Mouse (Mus musculus): ENCODE results near the gene Mphosph9. TPM values are rescaled to one million over a fixed set of nuclear protein-coding genes. Genes with fewer than 3 reads are reported as not detected.
"Not testable (repeated sequence)": the region's sequence is repeated elsewhere in the genome, so short reads cannot be mapped to it uniquely, and the experiment has no call there.

Gene Mphosph9
- polyA plus RNA-seq, 1 experiment, result 2.4 TPM

DNA sequence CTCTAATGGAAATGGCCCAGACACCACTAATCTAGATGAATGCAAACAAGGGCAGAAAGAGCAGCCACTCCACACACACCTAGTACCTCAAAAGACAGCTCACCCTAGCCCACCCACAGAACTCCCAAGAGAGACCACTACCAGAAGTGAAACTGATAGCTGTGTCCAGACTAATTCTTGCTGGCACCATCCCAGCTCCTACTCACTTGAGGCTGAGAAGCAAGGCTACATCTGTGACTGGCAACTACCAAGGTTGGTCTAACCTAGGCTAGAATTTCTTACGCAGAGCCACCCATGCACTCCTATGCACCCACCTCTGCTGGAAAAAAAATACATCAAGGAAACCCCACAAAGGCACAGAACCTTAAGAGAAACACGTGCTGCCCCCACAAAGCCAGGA lies 22.6 kb upstream of the Mphosph9 start:
- Histone ChIP-seq H3K79me2 (ENCODE audit: control insufficient read depth, insufficient read depth) (peaks cover 40% of the 10 kb centered on the region), H3K36me3 (ENCODE audit: control insufficient read depth, insufficient read depth) (peaks cover 16% of the 10 kb centered on the region), H3K4me2 (ENCODE audit: low read depth) (peak overlapping the region; percentile 99), H3K4me3 (peak overlapping the region; percentile 83), H3K27me3 (ENCODE audit: control insufficient read depth, insufficient read depth, insufficient read length) (no peaks in the 10 kb centered on the region), H3ac (ENCODE audit: control insufficient read depth, insufficient read length) (no peak overlapping the region)
- no peak for TF ChIP-seq E2F4 (IDR thresholded peaks at IDR 0.05; ENCODE audit: insufficient read depth)
- no peak for TF ChIP-seq MYOG (IDR thresholded peaks at IDR 0.05; ENCODE audit: control insufficient read depth in 1 of 3, insufficient read depth in 1 of 3, insufficient read length in 2 of 3, low read depth in 2 of 3)
- TF ChIP-seq REST (IDR thresholded peaks at IDR 0.05; ENCODE audit: insufficient read depth, insufficient read length), result no peak

DNA sequence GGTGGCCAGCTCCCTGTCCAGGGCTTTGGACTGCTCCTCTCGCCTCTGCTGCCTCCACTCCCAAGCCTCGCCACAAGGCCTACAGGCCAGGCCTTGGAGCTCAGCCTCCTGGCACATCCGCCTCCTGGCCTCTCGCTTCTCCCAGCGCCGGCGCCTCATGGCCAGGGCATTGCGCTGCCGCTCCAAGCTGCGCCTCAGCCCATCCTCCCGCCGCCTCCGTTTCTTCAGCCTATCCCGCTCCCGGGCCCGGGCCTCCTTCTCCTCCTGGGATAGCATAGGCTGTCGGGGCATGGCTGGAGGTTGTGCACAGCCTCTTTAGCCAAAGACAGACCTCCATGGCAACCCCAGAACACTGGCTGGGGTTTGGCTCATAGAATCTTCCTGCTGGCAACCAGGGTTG lies 21.4 kb upstream of the Mphosph9 start:
- TF ChIP-seq MYOD1 (IDR thresholded peaks at IDR 0.05; ENCODE audit: control insufficient read depth in 1 of 3, insufficient read length in 2 of 3, low read depth in 2 of 3) (no peak), TCF12 (IDR thresholded peaks at IDR 0.05; ENCODE audit: insufficient read depth, poor library complexity, severe bottlenecking) (no peak), MYOG (IDR thresholded peaks at IDR 0.05; ENCODE audit: control insufficient read depth in 1 of 3, insufficient read depth in 1 of 3, insufficient read length in 2 of 3, low read depth in 2 of 3) (no peak), SRF (IDR thresholded peaks at IDR 0.05; ENCODE audit: control insufficient read depth, insufficient read length, low read depth) (no peak), E2F4 (IDR thresholded peaks at IDR 0.05; ENCODE audit: insufficient read depth) (no peak), CEBPB (IDR thresholded peaks at IDR 0.05; ENCODE audit: insufficient read depth, poor library complexity, severe bottlenecking) (no peak), USF1 (IDR thresholded peaks at IDR 0.05; ENCODE audit: low read depth) (no peak)
- H3K79me2 ChIP-seq (ENCODE audit: control insufficient read depth, insufficient read depth), result peaks cover 36% of the 10 kb centered on the region
- no peaks in the 10 kb centered on the region for H3K27me3 ChIP-seq (ENCODE audit: control insufficient read depth, insufficient read depth, insufficient read length)
- no peak overlapping the region for H3K4me2 ChIP-seq (ENCODE audit: low read depth)
- H3K36me3 ChIP-seq (ENCODE audit: control insufficient read depth, insufficient read depth), result peaks cover 24% of the 10 kb centered on the region
- no peak overlapping the region for H3K4me3 ChIP-seq
- no peak overlapping the region for H3ac ChIP-seq (ENCODE audit: control insufficient read depth, insufficient read length)

DNA sequence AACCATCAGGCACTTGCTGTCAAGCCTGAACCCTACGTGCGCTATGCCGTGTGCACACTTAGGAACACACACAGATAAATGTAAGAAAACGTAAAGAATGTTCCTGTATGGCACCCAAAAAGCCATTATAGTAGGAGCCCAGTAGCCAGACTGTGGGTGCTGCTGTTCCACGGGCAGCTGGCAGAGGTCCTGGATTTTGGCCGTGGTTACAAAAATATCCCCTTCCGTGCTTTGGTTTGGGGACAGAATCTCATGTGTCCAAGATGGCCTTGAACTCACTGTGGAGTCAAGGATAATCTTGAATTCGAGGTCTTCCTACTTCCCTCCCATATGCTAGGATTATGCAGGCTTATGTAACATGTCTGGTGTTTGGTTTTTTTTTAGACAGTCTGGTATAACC lies 15.1 kb upstream of the Mphosph9 start:
- Histone ChIP-seq H3K4me2 (ENCODE audit: low read depth) (no peak overlapping the region), H3K27me3 (ENCODE audit: control insufficient read depth, insufficient read depth, insufficient read length) (no peaks in the 10 kb centered on the region), H3K79me2 (ENCODE audit: control insufficient read depth, insufficient read depth) (no peaks in the 10 kb centered on the region), H3K4me3 (no peak overlapping the region), H3ac (ENCODE audit: control insufficient read depth, insufficient read length) (no peak overlapping the region), H3K36me3 (ENCODE audit: control insufficient read depth, insufficient read depth) (peaks cover 14% of the 10 kb centered on the region)
- no peak for TF ChIP-seq SRF (IDR thresholded peaks at IDR 0.05; ENCODE audit: control insufficient read depth, insufficient read length, low read depth)
- TF ChIP-seq MYOG (IDR thresholded peaks at IDR 0.05; ENCODE audit: control insufficient read depth in 1 of 3, insufficient read depth in 1 of 3, insufficient read length in 2 of 3, low read depth in 2 of 3), result no peak
- no peak for TF ChIP-seq E2F4 (IDR thresholded peaks at IDR 0.05; ENCODE audit: insufficient read depth)
- no peak for TF ChIP-seq CEBPB (IDR thresholded peaks at IDR 0.05; ENCODE audit: insufficient read depth, poor library complexity, severe bottlenecking)
- no peak for TF ChIP-seq TCF12 (IDR thresholded peaks at IDR 0.05; ENCODE audit: insufficient read depth, poor library complexity, severe bottlenecking)
- no peak for TF ChIP-seq POLR2AphosphoS2 (IDR thresholded peaks at IDR 0.05; ENCODE audit: insufficient read length, low read depth)
- TF ChIP-seq POLR2A (IDR thresholded peaks at IDR 0.05; ENCODE audit: insufficient read length, low read depth), result no peak
- no peak for TF ChIP-seq USF1 (IDR thresholded peaks at IDR 0.05; ENCODE audit: low read depth)
- no peak for TF ChIP-seq MAX (IDR thresholded peaks at IDR 0.05; ENCODE audit: low read depth)

DNA sequence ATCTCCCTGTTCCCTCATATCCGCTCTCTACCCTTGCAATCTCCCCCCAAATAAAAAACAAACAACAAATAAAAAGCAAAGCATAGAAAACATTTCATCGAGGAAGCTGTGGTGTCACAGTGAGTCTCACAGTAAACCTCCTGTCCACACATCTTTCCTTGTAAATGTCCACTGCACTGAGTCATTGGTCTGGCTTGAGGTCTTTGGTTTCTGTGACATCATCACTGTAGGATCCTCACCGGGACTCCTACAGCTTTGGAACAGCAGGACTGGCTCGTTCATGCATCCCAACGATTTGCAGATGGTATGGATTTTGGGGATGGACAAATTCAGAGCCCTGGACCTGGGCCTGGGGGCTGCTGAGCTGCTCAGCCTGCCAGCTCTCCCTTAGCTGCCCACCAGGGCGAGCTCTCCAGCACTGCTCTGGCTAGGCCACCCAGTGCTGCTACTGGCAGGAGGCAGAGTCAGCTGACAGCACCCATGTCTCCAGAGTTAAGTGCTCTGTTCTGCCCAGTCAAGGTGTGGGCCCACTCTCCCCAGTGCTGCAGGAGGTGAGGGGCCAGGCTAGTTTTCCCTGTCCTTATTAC lies 14.1 kb upstream of the Mphosph9 start:
- not testable (repeated sequence) for H3K27me3 ChIP-seq (ENCODE audit: control insufficient read depth, insufficient read depth, insufficient read length); H3K79me2 ChIP-seq (ENCODE audit: control insufficient read depth, insufficient read depth); H3ac ChIP-seq (ENCODE audit: control insufficient read depth, insufficient read length); H3K4me3 ChIP-seq
- Histone ChIP-seq H3K4me2 (ENCODE audit: low read depth) (peak overlapping the region; percentile 31), H3K36me3 (ENCODE audit: control insufficient read depth, insufficient read depth) (peaks cover 13% of the 10 kb centered on the region)

DNA sequence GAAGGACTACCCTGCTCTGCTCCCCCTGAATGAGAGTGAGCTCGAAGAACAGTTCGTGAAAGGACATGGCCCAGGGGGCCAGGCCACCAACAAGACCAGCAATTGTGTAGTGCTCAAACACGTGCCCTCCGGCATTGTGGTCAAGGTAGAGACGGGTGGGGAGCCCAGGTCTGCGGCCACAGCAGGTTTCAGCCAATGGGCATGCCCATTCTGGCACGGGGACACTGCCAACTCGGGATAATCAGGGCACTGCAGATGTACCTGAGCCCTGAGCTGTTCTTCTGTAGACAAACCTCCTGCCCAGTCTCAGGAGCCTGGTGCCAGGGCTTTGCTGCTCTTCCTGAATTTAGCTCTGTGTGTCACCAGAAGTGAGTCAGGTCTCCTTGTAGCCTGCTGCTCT lies 11.0 kb upstream of the Mphosph9 start:
- Histone ChIP-seq H3ac (ENCODE audit: control insufficient read depth, insufficient read length) (no peak overlapping the region), H3K4me2 (ENCODE audit: low read depth) (no peak overlapping the region), H3K79me2 (ENCODE audit: control insufficient read depth, insufficient read depth) (no peaks in the 10 kb centered on the region), H3K36me3 (ENCODE audit: control insufficient read depth, insufficient read depth) (no peaks in the 10 kb centered on the region), H3K4me3 (no peak overlapping the region), H3K27me3 (ENCODE audit: control insufficient read depth, insufficient read depth, insufficient read length) (no peaks in the 10 kb centered on the region)
- TF ChIP-seq TCF3 (IDR thresholded peaks at IDR 0.05; ENCODE audit: insufficient read length, low read depth) (no peak), E2F4 (IDR thresholded peaks at IDR 0.05; ENCODE audit: insufficient read depth) (no peak), MYOD1 (IDR thresholded peaks at IDR 0.05; ENCODE audit: control insufficient read depth in 1 of 3, insufficient read length in 2 of 3, low read depth in 2 of 3) (no peak), SRF (IDR thresholded peaks at IDR 0.05; ENCODE audit: control insufficient read depth, insufficient read length, low read depth) (no peak), POLR2A (IDR thresholded peaks at IDR 0.05; ENCODE audit: insufficient read length, low read depth) (no peak)

DNA sequence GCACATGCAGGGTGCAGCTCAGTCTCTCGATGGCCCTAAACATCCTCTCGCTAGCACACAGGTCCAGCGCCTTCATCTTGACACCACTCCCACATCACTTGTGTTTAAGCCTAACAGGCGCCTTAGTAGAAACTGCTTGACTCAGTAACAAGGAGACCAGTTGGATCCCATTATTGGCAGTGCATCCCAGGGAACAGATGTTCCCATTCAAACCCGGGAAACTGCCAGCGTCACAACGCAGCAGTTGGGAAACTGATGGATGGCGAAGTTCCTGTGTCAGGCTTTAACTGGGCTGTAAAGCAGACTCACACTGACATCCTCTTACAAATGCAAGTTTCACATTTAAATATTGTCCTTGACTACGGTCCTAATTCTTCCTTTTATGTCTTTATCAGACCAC lies 10.1 kb upstream of the Mphosph9 start:
- H3K79me2 ChIP-seq (ENCODE audit: control insufficient read depth, insufficient read depth), result no peaks in the 10 kb centered on the region
- H3K27me3 ChIP-seq (ENCODE audit: control insufficient read depth, insufficient read depth, insufficient read length), result no peaks in the 10 kb centered on the region
- H3K4me3 ChIP-seq, result no peak overlapping the region
- H3K4me2 ChIP-seq (ENCODE audit: low read depth), result no peak overlapping the region
- no peaks in the 10 kb centered on the region for H3K36me3 ChIP-seq (ENCODE audit: control insufficient read depth, insufficient read depth)
- H3ac ChIP-seq (ENCODE audit: control insufficient read depth, insufficient read length), result no peak overlapping the region
- no peak for TF ChIP-seq SRF (IDR thresholded peaks at IDR 0.05; ENCODE audit: control insufficient read depth, insufficient read length, low read depth)
- TF ChIP-seq MYOG (IDR thresholded peaks at IDR 0.05; ENCODE audit: control insufficient read depth in 1 of 3, insufficient read depth in 1 of 3, insufficient read length in 2 of 3, low read depth in 2 of 3), result no peak
- no peak for TF ChIP-seq POLR2A (IDR thresholded peaks at IDR 0.05; ENCODE audit: insufficient read length, low read depth)
- no peak for TF ChIP-seq POLR2AphosphoS2 (IDR thresholded peaks at IDR 0.05; ENCODE audit: insufficient read length, low read depth)
- TF ChIP-seq TCF12 (IDR thresholded peaks at IDR 0.05; ENCODE audit: insufficient read depth, poor library complexity, severe bottlenecking), result no peak
- TF ChIP-seq CEBPB (IDR thresholded peaks at IDR 0.05; ENCODE audit: insufficient read depth, poor library complexity, severe bottlenecking), result no peak
- TF ChIP-seq MAX (IDR thresholded peaks at IDR 0.05; ENCODE audit: low read depth), result no peak
